Mouse (Mus musculus) right cerebral cortex, postnatal 4 days (tissue): ENCODE measurements around the gene Bbs4.
A peak's percentile ranks its signal among the peaks of the same experiment; 100 is the strongest.
"Not testable (repeated sequence)": the region's sequence is repeated elsewhere in the genome, so short reads cannot be mapped to it uniquely, and the experiment has no call there.

ENCODE experiments used
- DNase-seq: peaks from one replicate; pipeline ENCODE4 v3.0.0-alpha.2; 2022

The Bbs4 gene

DNA sequence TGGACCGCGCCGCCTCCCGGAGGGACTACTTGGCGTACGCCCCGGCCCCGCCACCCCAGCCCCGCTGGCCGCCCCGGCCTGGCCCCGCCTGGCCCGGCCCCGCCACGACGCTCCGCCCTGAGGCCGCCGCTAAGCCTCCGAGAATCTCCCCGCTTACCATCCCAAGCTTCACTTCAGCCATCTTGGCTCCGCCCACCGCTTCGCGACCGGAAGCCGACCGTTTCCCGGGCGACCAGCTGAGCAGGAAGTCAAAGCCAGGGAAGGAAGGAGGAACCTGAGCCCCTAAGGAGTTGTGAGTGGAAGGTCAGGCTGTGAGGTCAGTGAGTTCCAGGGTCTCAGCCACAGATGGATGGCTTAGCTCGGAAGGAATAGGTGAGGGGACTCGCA is at the start of gene Bbs4:
Gene Bbs4, minus strand, starts transcription at position 256 of the 387 bp plus-strand sequence.
- DNase-seq = peak; percentile 83

DNA sequence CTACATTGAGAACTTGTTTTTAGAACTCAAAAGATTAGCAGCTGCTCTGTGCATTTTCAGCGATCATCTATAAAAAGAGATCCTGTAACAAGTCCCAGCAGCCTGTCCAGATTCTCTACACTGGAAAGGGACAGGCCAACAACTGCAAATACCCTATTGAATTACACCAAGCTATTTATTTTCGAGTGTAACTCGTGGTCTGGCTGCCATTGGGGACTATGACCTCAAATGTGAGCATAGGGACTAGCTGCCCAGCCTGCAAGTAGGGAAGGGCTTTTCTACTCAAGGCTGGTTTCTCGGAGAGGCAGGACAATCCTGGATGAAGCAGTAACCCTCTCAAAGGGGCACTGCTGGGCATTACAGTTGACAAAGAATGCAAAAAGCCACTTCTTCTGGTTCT is 35.8 kb upstream of the Bbs4 start:
- no peak for DNase-seq

DNA sequence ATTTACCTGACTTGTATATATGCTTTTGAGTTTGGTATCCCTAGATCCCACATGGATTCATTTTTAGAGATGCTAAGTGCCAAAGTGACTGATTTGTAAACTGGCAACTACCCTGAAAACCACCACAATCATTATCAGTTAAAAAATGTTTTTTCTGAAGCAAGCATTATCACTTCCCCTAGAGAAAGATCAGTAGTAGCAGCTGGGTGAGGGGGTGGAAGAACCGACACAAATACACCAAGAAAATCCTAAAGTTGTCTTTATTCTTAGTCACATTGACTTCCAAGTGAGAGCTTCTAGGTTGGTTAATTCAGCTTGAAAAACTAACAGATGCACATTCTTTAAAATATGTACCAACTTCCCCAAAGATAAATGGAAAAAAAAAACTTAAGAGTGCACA is 35.0 kb upstream of the Bbs4 start:
- no peak for DNase-seq

DNA sequence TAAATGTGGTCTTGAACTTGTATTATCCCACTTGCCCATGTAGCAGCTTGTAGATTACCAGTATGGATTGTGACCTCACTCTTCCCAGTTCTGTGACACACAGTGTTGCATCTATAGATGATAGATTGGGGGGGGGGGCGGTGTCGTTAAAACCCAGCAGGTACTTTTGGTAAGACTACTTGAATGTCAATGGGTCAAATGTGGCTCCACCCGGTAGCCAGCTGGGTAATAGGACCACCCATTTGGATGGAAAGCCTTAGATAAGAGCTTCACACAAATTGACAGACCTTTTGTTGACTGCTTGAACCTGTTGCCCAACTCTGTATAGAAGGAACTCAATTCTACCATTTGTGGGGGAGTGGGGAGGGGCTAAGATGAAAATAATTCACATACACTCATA is 34.2 kb upstream of the Bbs4 start:
- no peak for DNase-seq

DNA sequence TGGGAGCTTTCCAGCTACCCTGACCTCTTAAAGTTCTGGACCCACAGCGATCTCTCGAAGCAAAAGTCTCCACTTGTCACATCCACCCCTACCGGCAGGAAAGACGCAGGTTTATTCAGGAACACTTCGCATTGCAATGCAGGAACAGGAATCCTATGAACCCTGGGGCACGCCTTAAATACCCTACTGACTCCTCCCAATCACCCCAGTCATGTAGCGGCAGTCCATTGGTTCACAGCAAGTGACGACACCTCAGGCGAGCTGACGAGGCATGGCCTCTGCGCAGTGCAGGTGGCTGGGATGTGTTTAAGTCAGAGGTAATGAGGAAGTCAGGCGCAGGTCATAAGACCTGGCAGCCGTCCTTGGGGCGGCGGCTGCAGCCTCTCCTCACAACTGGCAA is 22.3 kb upstream of the Bbs4 start:
- no peak for DNase-seq

DNA sequence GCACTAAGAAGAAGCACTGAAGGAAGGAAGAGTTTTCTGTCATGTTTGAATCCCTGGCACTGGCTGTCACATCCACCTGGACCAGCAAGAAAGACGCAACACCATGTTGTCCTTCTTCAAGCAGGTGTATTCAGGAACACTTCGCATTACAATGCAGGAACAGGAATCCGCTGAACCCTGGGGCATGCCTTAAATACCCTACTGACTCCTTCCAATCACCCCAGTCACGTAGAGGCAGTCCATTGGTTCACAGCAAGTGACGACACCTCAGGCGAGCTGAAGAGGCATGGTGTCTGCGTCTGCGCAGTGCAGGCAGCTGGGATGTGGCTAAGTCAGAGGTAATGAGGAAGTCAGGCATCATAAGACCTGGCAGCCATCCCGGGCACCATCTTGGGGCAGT is 16.3 kb upstream of the Bbs4 start:
- no peak for DNase-seq

DNA sequence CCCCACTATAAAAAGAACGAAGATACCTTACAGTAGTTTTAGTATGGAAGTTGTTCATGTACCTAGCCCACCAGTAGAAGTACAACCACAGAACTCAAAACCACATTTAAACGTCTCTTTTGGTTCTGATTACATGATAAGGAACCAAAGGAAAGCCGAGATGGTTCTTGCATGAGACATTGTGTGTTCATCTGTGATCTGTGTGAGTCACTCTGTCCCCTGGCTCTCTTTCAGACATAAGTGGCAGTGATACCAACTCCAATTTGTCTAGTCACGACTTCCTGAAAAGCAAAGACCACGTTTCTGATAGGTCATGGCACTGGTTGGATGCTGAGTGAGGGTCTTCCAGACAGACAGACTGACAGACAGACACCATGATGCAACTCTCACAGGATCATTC is 15.9 kb upstream of the Bbs4 start:
- no peak for DNase-seq

DNA sequence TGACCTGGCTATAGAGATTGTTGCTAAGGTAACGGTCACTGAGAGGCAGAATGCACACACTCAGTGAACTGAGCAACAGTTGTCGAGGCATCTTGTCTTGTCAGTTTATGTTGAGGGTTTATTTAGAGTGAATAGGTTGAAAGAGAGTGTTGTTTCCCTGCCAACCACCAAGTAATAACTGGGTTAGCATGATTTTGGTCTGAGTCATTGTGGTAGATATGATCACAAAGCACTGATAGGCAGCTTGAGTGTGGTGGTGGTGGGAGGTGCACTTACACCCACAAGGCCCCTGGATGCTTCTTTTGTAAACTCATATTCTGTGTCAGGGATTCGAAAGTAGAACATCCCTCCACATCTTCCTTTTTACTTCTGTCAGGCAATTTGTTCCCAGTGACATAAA is 7.2 kb upstream of the Bbs4 start:
- DNase-seq = not testable (repeated sequence)

DNA sequence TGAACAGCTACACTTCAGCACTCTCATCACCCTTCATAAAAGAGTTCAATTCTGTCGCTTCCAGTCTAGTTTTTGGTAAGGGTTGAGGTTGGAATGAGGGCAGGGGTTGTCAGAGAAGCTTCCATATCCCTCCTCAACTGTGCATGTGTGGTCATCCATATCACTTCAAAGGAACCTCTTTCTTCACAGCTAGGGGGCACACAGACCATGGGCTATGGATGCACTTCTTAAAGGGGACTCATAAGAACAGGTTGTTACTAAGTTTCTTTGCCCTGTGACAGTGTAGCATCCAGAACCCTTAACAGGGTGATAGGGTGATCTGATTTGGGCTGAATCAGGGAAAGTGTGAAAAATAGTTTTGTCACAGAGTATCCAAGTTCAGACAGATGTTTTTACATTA is 4.7 kb upstream of the Bbs4 start:
- DNase-seq = not testable (repeated sequence)

DNA sequence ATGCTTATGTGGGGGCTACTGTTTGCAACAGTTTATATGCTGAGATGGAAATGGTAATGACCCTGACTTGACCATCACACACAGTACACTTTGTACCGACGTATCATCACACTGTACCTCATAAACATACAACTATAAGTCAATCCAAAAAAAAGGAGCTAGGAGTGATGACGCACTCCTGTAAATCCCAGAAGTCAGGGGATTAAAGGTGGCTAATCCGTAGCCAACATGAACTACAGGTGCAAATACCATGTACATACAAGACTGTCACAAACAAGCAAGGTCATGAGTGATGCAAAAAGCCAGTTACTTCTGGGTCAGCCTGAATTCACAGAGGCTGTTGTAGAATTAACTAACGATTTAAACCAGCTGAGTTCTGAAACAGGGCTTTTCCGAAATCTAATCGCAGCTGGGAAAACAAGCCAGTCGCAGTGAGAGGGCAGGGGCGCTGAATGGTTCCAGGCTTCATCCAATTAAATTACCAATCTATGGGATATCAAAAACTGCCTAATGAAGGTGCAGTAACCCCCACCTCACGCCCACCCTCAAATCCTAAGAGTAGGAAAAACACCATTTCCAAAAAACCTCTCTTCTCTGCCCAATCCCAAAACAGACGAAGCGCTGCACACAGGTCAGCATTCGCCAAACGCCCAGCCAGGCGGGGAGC is 589 bp downstream of the Bbs4 start:
- DNase-seq = no peak

DNA sequence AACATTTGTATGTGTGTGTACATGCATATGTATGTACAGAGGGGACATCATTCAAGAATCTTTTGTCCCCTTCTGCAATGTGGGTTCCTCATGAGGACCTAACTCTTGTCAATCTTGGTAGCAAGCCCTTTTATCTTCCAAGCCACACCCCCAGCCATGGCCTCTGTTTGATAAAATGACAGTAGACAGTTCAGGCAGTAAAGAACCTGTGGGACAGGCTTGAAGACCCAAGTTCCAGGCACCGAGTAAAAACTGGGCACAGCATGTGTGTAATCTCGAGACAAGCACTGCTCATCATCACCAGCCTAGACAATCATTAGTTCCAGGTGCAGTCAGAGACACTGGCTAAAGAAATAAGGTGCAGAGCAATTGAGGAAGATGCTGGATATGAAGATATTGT is 7.1 kb downstream of the Bbs4 start:
- DNase-seq = no peak

DNA sequence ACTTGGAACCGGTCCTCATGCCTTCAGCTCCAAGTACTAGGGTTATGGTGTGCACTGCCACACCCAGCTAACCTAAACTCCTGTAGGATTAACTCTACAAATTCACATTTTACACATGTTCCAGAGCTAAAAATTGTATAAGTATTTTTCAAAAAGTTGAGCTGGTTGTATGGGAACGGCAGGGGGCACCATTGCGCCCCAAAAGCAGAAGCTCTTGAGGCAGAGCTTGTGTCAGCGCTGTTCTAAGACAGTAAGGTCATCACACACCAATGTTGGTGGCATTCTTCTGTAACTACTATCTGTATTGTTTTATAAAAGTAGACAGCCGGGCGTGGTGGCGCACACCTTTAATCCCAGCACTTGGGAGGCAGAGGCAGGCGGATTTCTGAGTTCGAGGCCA is 13.3 kb downstream of the Bbs4 start:
- DNase-seq = peak; percentile 8

DNA sequence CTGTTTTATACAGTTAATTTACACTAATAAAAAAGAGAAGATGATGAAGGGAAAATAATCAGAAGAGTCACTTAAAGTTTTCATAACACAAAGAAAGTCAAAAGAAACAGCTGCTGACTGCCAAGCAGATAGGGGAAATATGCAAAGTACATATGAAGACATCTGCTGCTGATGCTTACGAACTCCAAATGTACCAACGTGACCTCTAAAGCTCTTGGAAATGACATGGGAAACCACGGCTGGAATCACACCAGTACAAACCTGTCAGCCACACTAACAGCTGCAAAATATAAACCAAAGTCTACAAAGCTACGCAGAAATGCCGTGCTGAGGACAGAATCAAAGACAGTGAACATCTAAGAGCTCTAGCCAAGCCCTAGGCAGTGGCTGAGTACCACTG is 14.2 kb downstream of the Bbs4 start:
- DNase-seq = no peak

DNA sequence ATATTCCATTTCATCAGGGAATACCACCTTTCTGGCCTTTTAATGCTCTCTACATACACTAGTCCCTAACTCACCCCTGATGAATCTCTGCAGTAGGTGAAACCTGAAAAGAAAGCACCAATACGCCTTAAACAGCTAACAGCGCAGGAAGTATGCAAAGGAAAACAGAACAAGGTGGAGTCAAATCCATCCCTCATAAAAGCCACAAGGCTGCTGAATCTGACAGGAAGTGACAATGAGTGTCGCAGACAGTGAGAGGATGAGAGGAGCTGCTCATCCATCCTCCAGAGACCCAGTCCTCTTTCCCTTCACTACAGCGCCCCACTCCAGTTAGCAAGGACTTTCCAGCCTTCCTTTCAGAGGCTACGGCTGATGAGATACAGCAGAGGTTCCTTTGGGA is 14.9 kb downstream of the Bbs4 start:
- no peak for DNase-seq

DNA sequence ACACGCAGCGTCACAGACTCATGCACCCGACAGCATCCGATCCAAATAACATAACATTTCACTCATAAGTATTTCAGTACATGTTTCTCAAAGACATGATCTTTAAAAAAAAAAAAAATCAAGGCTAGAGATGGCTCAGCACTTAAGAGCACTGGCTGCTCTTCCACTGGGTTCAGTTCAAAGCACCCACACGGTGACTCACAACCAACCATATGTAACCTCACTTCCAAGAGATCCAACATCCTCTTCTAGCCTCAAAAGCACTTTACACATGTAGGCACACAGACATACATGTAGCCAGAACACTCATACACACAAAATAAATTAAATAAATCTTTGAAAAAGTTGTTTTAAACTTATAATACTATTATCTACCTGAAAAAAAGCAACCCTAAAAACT is 15.4 kb downstream of the Bbs4 start:
- no peak for DNase-seq

DNA sequence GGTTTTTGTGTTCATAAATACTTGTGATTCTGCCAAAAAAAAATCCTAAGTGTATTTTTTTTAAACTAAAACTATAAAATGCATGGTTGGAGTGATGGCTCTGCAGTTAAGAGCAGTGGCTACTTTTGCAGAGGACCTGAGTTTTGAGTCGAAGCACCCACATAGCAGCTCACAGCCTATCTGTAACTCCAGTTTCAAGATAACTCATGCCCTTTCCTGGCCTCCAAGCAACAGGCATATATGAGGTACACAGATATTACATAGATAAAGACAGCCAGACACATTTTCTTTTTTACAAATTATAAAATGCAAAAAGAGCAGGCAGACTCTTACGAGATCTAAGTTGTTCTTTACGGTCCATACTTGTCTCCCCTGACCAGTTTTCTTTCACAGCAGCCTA is 16.8 kb downstream of the Bbs4 start:
- no peak for DNase-seq

DNA sequence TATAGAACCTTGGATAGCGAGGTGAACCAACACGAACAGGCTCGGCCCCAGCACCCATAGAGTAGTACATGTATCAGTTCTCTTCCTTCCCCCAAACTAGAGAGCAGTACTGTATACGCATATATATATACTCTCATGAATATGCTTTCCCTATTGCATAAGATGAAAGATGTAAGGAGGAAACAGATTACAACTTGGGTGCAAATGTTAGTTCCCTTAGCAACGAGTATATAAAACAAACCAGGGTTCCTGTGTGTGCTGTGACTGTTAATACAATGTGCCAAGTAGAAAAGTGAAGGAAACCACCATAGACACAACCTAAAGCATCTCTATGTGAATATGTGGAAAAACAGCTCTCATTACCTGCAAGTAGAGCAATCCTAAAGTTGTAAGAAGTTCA is 23.3 kb downstream of the Bbs4 start:
- DNase-seq = no peak

DNA sequence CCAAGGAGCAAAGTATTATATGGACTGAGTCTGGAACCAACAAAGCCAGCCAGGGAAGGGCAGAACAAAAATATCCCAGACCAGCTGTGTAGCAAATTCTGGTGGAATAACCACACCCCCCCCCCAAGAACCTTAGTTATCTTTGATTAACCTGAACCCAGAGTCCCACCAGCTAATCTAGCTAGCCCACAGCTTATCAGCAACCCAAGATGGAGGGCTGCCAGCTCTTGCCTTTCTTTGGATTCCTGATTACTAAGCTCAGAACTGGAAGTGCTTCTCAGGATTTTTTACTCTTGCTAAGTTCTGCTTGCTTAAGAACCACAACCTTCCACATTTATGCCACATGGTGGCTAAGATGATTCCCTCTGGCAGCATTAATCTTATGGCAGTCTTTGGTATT is 29.0 kb downstream of the Bbs4 start:
- DNase-seq = no peak

DNA sequence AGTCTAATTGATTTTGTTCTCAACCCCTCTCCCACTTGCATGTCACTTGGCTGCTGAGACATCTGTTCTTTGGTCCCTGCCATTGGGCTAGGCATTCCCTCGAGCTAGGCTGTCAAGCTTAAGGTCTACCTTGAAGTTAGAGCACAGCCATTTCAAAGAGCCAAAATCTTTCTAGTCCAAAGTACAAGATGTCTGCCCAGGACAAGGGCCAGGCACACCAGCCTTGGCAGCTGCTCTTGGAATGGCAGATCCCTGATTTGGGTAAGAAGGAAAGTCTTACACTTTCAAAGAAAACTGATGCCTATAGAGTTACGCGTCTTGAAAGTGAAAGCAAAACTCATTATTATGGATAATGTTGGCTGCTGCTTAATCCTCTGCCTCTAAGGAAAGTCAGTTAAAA is 37.1 kb downstream of the Bbs4 start:
- no peak for DNase-seq

DNA sequence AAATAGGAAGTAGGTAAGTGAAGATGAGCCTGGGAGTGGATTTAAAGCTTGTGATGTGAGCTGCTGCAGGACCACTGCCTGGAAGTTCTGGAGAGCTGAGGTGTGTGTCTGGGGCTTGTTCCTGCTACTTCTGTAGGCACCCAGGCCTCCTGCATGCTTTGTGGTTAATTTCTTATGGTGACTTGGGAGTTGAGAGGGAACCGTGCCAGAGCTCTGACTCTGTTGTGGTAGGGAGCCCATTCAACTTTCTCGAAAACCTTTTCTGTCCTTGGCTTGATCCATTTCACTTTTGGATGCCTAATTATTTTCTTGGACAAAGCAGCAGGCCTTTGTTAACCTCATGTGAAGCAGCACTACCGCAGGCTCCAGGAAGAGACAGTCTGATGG is 42.0 kb downstream of the Bbs4 start:
- no peak for DNase-seq

DNA sequence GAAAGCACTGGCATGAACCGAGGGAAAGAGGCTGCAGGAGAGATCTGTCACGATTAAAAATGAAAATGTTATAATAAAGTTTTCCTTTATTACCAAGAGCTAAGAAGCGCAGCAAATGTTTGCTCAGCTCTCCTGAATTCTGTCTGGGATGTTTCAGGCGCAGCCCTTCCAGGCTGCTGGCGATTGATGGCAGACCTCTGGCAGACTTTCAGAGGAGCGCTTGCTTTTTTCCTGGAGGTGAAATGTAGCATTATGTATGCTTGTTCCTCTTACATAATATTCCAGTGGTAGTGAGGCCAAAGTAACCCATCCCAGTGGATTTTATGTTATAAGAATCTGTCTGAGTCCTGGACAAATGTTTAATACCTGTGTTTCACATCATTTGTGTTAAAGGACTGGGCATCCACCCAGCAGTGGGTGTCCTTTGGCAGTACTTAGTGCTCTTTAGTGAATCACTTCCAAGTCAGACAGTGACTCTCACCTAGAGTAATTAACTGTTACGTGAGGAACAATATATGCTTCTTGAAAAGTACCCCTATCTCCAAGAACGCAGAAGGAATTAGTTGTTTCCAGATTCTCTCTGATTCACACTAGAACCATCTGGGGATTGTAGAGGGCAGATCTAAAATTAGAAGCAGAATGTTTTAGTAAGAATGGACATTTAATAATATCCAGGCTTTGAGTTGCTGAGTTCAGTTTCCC is 42.6 kb downstream of the Bbs4 start:
- DNase-seq = no peak

DNA sequence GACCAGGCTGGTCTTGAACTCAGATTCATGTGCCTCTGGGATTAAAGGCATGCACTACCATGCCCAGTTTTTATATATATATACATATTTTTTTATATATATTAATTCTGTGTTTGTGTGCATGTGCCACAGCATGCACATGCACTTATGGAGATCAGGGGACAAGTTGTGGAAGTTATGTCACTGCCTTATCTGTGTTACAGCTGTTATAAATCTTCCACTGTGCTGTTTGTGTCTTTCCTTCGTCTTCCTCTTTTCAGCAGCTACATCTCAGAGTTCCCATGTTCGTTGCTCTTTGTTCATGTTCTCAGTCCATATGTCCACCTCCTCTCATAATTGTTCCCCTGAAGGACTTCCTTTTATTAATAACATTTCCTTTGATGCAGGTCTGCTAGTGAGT is 45.4 kb downstream of the Bbs4 start:
- no peak for DNase-seq

DNA sequence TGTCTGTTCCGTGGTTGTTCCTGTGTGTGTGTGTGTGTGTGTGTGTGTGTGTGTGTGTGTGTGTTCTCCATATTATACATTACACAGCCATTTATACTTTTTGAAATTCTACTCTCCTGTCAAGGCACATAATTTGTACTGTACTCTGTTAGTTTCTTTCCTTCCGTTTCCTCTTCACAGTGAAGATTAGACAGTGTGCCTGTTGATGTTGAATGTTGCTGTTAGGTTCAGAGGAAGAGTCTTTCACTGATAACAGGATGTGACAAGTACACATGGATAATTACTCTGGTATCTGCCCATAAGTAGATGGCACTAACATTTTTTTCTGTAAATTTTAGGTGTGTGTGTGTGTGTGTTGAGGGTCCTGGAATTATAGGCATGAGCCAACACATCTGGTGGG is 56.9 kb downstream of the Bbs4 start:
- DNase-seq = no peak

DNA sequence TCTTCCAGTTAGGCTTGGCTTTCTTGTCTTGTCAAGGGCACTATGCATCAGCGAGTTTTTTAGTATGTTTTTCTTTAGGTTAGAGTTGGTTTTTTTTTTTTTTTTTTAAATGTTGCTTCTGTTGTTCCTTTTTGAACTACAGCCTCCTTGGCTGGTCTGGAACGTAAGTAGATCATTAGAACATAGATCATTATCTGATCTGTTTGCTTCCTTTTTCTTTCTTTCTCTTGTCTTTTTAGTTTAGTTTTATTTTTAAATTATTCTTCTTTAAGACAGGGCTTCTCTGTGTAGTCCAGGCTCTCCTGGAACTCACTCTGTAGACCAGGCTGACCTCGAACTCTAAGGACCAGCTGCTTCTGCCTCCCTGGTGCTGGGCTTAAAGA is 60.8 kb downstream of the Bbs4 start:
- DNase-seq = no peak
